Mouse (Mus musculus) cerebellum, adult 8-10 months (tissue): ENCODE results near the gene Zfpl1.

Source experiments
- DNase-seq: peaks from one replicate; pipeline ENCODE4 v3.0.0; 2022

Gene Zfpl1

GRCm38 (mm10) chr19:6097847-6098246, 13.1 kb upstream of the Zfpl1 start:
- DNase-seq: no peak

GRCm38 (mm10) chr19:6094119-6094518, 9.4 kb upstream of the Zfpl1 start, which contains the start of gene AC131692.1:
Gene AC131692.1, plus strand, starts transcription at chr19:6094419.
- DNase-seq: no peak

- no peak for DNase-seq
These were observed 4.1 kb upstream of the Zfpl1 start for GRCm38 (mm10) chr19:6088841-6089240.

GRCm38 (mm10) chr19:6085417-6085879, 692 bp upstream of the Zfpl1 start:
- DNase-seq: no peak

- DNase-seq: no peak
These were observed 2.6 kb downstream of the Zfpl1 start, which contains the start of gene Gm28374 for GRCm38 (mm10) chr19:6082156-6082555. Gene Gm28374, minus strand, starts transcription at chr19:6082256.

- no peak for DNase-seq
These were observed 4.7 kb downstream of the Zfpl1 start, which contains the start of gene Tmem262 for GRCm38 (mm10) chr19:6079983-6080480. Gene Tmem262, plus strand, starts transcription at chr19:6080033.

- peak; percentile 84 for DNase-seq
These were observed 8.0 kb downstream of the Zfpl1 start, which contains the start of gene Vps51 for GRCm38 (mm10) chr19:6076564-6077393. Gene Vps51, minus strand, starts transcription at chr19:6077231.

- DNase-seq: no peak
These were observed 10.9 kb downstream of the Zfpl1 start for GRCm38 (mm10) chr19:6073889-6074288.

- peak; percentile 9 for DNase-seq
These were observed 13.5 kb downstream of the Zfpl1 start for GRCm38 (mm10) chr19:6071261-6071660.

- DNase-seq: no peak
These were observed 14.0 kb downstream of the Zfpl1 start for GRCm38 (mm10) chr19:6070571-6071250.

- DNase-seq: no peak
These were observed 14.9 kb downstream of the Zfpl1 start for GRCm38 (mm10) chr19:6069851-6070250.

- no peak for DNase-seq
These were observed 15.8 kb downstream of the Zfpl1 start for GRCm38 (mm10) chr19:6068951-6069350.

- DNase-seq: peak; percentile 81
These were observed 16.9 kb downstream of the Zfpl1 start, which contains the start of gene Tm7sf2 for GRCm38 (mm10) chr19:6067724-6068415. Gene Tm7sf2, minus strand, starts transcription at chr19:6068373.

GRCm38 (mm10) chr19:6067011-6067723, 17.6 kb downstream of the Zfpl1 start:
- DNase-seq: peak; percentile 89

GRCm38 (mm10) chr19:6066571-6066970, 18.2 kb downstream of the Zfpl1 start:
- DNase-seq: no peak

- no peak for DNase-seq
These were observed 21.7 kb downstream of the Zfpl1 start for GRCm38 (mm10) chr19:6063081-6063480.

- no peak for DNase-seq
These were observed 22.3 kb downstream of the Zfpl1 start for GRCm38 (mm10) chr19:6062418-6062817.

- DNase-seq: no peak
These were observed 23.0 kb downstream of the Zfpl1 start for GRCm38 (mm10) chr19:6061641-6062302.

GRCm38 (mm10) chr19:6061021-6061533, 23.7 kb downstream of the Zfpl1 start, which contains the start of gene Znhit2:
Gene Znhit2, plus strand, starts transcription at chr19:6061192.
- peak; percentile 79 for DNase-seq

GRCm38 (mm10) chr19:6058966-6059365, 25.8 kb downstream of the Zfpl1 start:
- DNase-seq: no peak

GRCm38 (mm10) chr19:6058513-6058912, 26.2 kb downstream of the Zfpl1 start:
- no peak for DNase-seq
